Mouse (Mus musculus): ENCODE results near the gene Tmc4.

GRCm38 (mm10) chr7:3676371-3676770 lies 982 bp downstream of the Tmc4 start:
- TF ChIP-seq POLR2A (IDR thresholded peaks at IDR 0.05; ENCODE audit: control insufficient read depth, low read depth, low read length) (no peak), CTCF (IDR thresholded peaks at IDR 0.05; ENCODE audit: control insufficient read depth, insufficient read depth, insufficient replicate concordance, low read depth, low read length) (no peak)

Data from testis, adult 2 months (tissue).